Mouse (Mus musculus) stomach, postnatal 0 days (tissue): ENCODE data around the gene Fam118a.
A peak's percentile ranks its signal among the peaks of the same experiment; 100 is the strongest.

Experiments
- CTCF ChIP-seq: IDR thresholded peaks from 2 replicates; pipeline ENCODE4 v1.5.1; 2016; ENCODE audit warnings: antibody characterized with exemption, low read depth, mild to moderate bottlenecking, moderate library complexity
- EP300 ChIP-seq: optimal IDR thresholded peaks from 2 replicates; pipeline ENCODE3; 2016; ENCODE audit warnings: antibody characterized with exemption

GRCm38 (mm10) chr15:85070561-85070960 lies 41.8 kb downstream of the Fam118a start:
- TF ChIP-seq EP300 (no peak), CTCF (peak; percentile 93)
